Mouse (Mus musculus): ENCODE data around the gene Gtf2h2. TPM values are rescaled to one million over a fixed set of nuclear protein-coding genes. Genes with fewer than 3 reads are reported as not detected.

The Gtf2h2 gene
- 57.7 TPM for total RNA-seq (2023)

DNA sequence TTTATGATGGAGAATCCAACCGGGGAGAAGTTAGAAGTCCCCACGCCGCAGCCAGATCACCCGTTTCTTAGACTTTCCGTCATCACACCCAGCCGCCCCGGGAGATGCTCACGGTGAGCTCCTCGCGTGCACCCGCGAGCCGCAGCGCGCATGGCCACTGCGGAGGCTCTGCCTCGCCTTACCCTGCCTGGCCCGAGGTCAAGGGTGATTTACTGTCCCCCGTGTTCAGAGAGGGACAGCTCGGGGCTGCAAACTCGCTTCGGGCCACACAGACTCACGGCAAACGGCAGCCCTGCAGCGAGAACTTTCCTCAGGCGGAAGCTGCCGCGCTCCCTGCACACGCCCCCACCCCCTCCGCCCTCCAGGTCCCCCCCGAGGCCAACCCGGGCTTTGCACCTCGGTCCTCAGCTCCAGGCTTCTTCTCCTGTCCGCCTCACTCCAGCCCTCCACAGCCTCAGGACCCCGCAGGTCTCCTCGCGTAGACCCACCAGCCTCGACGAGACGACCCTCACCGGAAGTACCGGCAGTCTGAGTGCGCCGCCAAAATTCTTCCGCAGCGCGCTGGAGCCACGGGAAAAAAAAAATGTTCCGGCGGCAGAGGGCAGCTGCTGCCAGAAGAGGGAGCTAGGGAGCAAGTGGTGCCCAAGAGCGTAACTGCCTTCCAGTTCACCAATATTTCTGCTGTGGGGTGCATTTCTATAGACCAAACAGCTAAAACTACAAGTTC, at the start of gene Gtf2h2:
Gene Gtf2h2 (minus strand): TSS at position 519 of the 727 bp plus-strand sequence.

DNA sequence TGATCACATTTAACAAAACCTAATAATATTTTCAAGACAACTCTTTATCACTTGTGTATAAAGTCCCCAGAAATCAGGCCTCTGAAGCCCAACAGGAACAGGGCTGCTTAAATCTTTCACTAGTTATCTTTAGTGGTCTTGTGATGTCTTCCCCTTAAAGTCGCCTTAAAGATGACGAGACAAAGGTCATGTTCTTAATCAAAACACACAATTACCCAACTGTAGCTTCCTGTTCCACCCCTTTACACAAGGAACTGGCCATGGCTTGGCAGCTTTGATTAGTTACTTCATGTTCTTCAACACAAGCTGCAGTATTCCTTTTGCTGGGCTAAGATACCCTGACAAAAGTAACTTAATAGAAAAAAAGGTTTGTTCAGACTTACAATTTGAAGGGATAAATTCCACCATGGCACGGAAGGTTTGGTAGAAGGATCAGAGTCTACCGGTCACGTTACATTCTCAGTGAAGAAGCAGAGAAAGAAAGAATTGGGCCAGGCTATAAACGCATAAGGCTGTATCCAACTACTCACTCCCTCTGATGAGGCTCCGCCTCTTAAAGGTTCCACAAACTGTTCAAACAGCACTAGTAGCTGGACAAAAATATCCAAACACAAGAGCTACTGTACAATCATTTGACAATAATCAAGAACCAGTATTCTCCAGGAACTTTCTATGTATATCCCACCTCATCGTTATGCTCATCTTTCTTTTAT, 39.8 kb downstream of the Gtf2h2 start, which contains the start of gene Naip1:
Gene Naip1 (minus strand): TSS at position 455 of the 713 bp plus-strand sequence.

Other genes with a start within 250 kb of the Gtf2h2 start
- 0.70 TPM for gene Naip5, start 246.3 kb downstream of the Gtf2h2 start, total RNA-seq (2023)
- gene Naip6, start 174.9 kb downstream of the Gtf2h2 start, total RNA-seq (2023), result 0.55 TPM
- gene Naip1, start 39.7 kb downstream of the Gtf2h2 start, total RNA-seq (2023), result not detected
- gene Ocln, start 60.1 kb upstream of the Gtf2h2 start, total RNA-seq (2023), result not detected
- 2.9 TPM for gene Marveld2, start 124.4 kb upstream of the Gtf2h2 start, total RNA-seq (2023)
- 46.1 TPM for gene Ak6, start 158.4 kb upstream of the Gtf2h2 start, total RNA-seq (2023)
- 22.8 TPM for gene Rad17, start 158.5 kb upstream of the Gtf2h2 start, total RNA-seq (2023)
- gene Taf9, start 159.0 kb upstream of the Gtf2h2 start, total RNA-seq (2023), result 16.7 TPM
- gene Ccdc125, start 177.1 kb upstream of the Gtf2h2 start, total RNA-seq (2023), result 14.5 TPM
- gene Cdk7, start 238.4 kb upstream of the Gtf2h2 start, total RNA-seq (2023), result 33.9 TPM